Mouse (Mus musculus) cortical plate, adult 2 months (tissue): ENCODE measurements at regions not wholly inside any gene's neighbourhood (a gene's known extent, or its start where the extent isn't known, plus 50 kb on each side); places are given as distances from the start of the nearest gene placed in this dataset.

Source experiments
- CTCF ChIP-seq: fragments of 200-500 bp; IDR thresholded peaks from 2 replicates; pipeline ENCODE4 v1.5.1; 2011; ENCODE audit warnings: mild to moderate bottlenecking, control low read depth, low read length; ENCODE audit not compliant: insufficient read depth; ENCODE audit errors: extremely low read depth
- POLR2A ChIP-seq: fragments of 200-500 bp; IDR thresholded peaks from 2 replicates; pipeline ENCODE4 v1.6.1; 2011; ENCODE audit warnings: mild to moderate bottlenecking, low read length, control low read depth; ENCODE audit not compliant: insufficient read depth; ENCODE audit errors: extremely low read depth

DNA sequence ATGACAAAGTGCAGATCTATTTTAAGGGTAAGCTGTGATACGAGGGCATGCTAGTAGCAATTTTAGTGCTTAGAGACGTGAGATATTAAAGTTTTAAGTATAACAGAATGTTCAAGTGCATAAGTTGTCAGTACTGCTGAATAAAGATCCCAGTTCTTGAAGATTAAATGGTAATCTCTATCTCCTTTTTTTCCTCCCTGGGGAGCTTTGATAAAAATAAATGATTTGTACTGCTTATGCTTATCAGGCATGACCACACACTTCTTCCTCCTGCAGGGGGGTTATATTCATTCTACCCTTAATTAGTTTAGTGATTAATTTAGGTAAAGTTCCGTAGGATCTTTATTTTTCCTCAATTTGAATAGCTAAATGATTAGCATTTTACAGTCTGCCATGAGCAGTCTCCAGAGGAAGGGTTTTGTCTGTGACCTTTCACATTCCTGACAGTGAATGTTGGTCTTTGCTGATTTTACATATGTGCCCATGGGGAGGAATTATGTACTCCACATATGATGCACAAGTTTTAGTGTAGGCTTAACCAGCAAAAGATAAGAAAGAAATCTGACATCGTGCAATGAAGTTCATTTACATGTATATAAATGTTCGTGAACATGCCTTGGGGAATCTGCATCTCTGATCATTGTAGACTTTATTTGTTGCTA lies 515.5 kb downstream of the Nova1 start:
- no peak for TF ChIP-seq CTCF
- no peak for TF ChIP-seq POLR2A
